Mouse (Mus musculus) embryonic facial prominence, embryonic 13.5 days (tissue): ENCODE measurements around the gene Gm2174. TPM values are rescaled to one million over a fixed set of nuclear protein-coding genes. Genes with fewer than 3 reads are reported as not detected.
A peak's percentile ranks its signal among the peaks of the same experiment; 100 is the strongest.

Experiments used
- ATAC-seq: fragments of 200-750 bp; cut with Nextera tagmentation; 2 replicates; pipeline ENCODE4 v1.8.0; 2017; ENCODE audit warnings: low read depth; ENCODE audit not compliant: insufficient number of reproducible peaks, insufficient read depth, low FRiP score, low TSS enrichment
- H3K27ac ChIP-seq: fragments of 300-500 bp; sonication (generic); 2 replicates; pipeline ENCODE4 v1.5.1; 2015; ENCODE audit warnings: moderate library complexity, mild to moderate bottlenecking, inconsistent platforms
- H3K27me3 ChIP-seq: fragments of 300-500 bp; sonication (generic); 2 replicates; pipeline ENCODE4 v1.6.1; 2015; ENCODE audit warnings: mild to moderate bottlenecking, inconsistent platforms
- H3K36me3 ChIP-seq: fragments of 300-500 bp; sonication (generic); 2 replicates; pipeline ENCODE4 v1.6.1; 2015; ENCODE audit warnings: mild to moderate bottlenecking, inconsistent platforms
- H3K4me1 ChIP-seq: fragments of 300-500 bp; sonication (generic); 2 replicates; pipeline ENCODE4 v1.6.1; 2015; ENCODE audit warnings: inconsistent platforms
- H3K4me2 ChIP-seq: fragments of 300-500 bp; sonication (generic); 2 replicates; pipeline ENCODE4 v1.6.1; 2015; ENCODE audit warnings: moderate library complexity, mild to moderate bottlenecking, inconsistent platforms
- H3K4me3 ChIP-seq: fragments of 300-500 bp; sonication (generic); 2 replicates; pipeline ENCODE4 v1.5.1; 2015; ENCODE audit warnings: mild to moderate bottlenecking, inconsistent platforms
- H3K9ac ChIP-seq: fragments of 300-500 bp; sonication (generic); 2 replicates; pipeline ENCODE4 v1.6.1; 2015; ENCODE audit warnings: mild to moderate bottlenecking, inconsistent platforms
- H3K9me3 ChIP-seq: fragments of 300-500 bp; sonication (generic); 2 replicates; pipeline ENCODE4 v1.6.1; 2016; ENCODE audit warnings: inconsistent platforms
- WGBS: fragments of 180-500 bp; shearing (Covaris S2); methylation state at CpG from one replicate; pipeline ENCODE4 v1.1.7; 2015; ENCODE audit warnings: mixed read lengths; 5-methylcytosine and 5-hydroxymethylcytosine counted together
- polyA plus RNA-seq: library from polyadenylated mRNA; unstranded; fragments of >200 nt; fragmentation: Nextera tagmentation; extraction: Ambion mirVana; gene quantifications from 2 replicates; pipeline ENCODE4 v1.2.1, GENCODE M21; 2015

Gene Gm2174
- 2.2 and 4.2 TPM in 2 replicates for polyA plus RNA-seq

DNA sequence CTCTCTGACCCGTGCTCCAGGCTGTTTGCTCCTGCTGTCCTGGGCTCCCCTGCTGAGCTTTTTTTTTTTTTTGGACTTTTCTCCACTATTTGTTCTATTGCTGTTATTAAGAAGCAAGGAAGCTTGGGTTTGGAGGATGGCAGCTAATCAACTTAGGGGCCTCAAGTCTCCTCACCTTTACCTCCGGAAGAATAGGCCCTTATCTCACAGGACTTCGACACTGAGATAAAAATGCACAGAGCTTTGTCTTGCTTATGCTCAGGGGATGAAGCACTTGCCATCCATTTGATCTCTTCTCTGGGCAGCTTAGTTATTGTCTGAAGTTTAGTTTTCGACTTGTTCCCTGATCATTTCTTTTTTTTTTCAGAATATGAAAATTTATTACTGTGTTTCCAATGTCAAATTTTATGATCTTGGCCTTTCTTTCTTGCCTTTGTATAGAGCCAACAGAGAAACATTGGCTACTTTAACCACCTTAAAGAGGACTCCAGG lies at the start of gene Gm2174:
Gene Gm2174, plus strand, starts transcription at position 442 of the 492 bp plus-strand sequence.
- no peak for ATAC-seq
- Histone ChIP-seq H3K9me3 (no peaks in the 10 kb centered on the region), H3K4me3 (no peak within 1 kb of the TSS), H3K4me1 (no peaks in the 10 kb centered on the region), H3K4me2 (no peak within 1 kb of the TSS), H3K9ac (no peak within 1 kb of the TSS), H3K27ac (no peak within 1 kb of the TSS), H3K36me3 (no peaks in the 10 kb centered on the region), H3K27me3 (no peaks in the 10 kb centered on the region)
- WGBS: 76% methylated on average over 4 of the region's 4 CpGs

DNA sequence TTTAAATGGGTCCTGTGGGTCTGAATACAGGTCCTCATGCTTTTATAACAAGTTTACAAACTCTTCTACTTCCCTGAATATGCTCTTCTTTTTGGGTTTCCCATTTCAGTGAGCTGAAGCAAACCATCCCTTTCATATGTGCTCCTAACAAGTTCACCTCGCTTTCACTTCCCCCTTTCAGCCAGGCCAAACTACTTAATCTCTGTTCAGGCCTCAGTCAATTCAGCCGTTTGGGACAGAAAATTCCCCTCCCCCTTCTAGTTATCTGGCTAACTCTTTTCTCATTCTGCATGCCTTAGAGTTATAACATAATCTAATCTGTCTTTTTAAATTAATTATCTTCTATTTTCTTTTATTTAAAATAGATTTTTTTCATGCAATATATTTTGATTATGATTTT lies 43.1 kb upstream of the Gm2174 start:
- H3K36me3 ChIP-seq: no peaks in the 10 kb centered on the region
- no peak for ATAC-seq
- H3K9ac ChIP-seq: no peak overlapping the region
- no peak overlapping the region for H3K4me2 ChIP-seq
- H3K27ac ChIP-seq: no peak overlapping the region
- no peaks in the 10 kb centered on the region for H3K9me3 ChIP-seq
- H3K27me3 ChIP-seq: no peaks in the 10 kb centered on the region
- H3K4me3 ChIP-seq: no peak overlapping the region
- WGBS: 28% methylated on average over 2 of the region's 2 CpGs
- H3K4me1 ChIP-seq: no peaks in the 10 kb centered on the region

DNA sequence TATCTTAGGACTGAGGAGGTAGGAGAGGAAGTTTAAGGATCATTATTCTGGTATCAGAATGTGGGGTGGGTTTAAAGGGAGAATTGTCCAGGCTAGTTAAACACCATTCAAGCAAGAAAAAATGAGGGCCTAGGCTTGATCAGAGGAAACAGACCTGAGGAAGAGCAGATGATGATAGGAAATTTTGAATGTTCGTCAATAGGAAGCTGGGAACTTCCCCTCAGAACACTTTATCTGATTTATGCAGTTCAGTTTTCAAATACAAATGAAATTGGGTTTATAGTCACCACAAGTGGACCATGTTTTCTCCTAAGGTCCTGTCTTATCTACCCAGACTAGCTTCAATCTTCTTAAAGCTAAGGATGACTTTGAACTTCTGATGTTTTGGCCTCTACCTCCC lies 42.3 kb upstream of the Gm2174 start:
- no peak overlapping the region for H3K9ac ChIP-seq
- H3K36me3 ChIP-seq: no peaks in the 10 kb centered on the region
- no peaks in the 10 kb centered on the region for H3K4me1 ChIP-seq
- no peak overlapping the region for H3K4me3 ChIP-seq
- no peaks in the 10 kb centered on the region for H3K9me3 ChIP-seq
- no peaks in the 10 kb centered on the region for H3K27me3 ChIP-seq
- no peak overlapping the region for H3K27ac ChIP-seq
- 54% methylated on average over 1 of the region's 1 CpGs for WGBS
- H3K4me2 ChIP-seq: no peak overlapping the region
- ATAC-seq: no peak

GRCm38 (mm10) chrX:56406128-56406527 lies 41.6 kb upstream of the Gm2174 start:
- no peaks in the 10 kb centered on the region for H3K4me1 ChIP-seq
- 54% methylated on average over 5 of the region's 5 CpGs for WGBS
- ATAC-seq: no peak
- no peaks in the 10 kb centered on the region for H3K9me3 ChIP-seq
- H3K36me3 ChIP-seq: no peaks in the 10 kb centered on the region
- no peak overlapping the region for H3K27ac ChIP-seq
- no peak overlapping the region for H3K4me3 ChIP-seq
- H3K9ac ChIP-seq: no peak overlapping the region
- H3K27me3 ChIP-seq: no peaks in the 10 kb centered on the region
- no peak overlapping the region for H3K4me2 ChIP-seq

DNA sequence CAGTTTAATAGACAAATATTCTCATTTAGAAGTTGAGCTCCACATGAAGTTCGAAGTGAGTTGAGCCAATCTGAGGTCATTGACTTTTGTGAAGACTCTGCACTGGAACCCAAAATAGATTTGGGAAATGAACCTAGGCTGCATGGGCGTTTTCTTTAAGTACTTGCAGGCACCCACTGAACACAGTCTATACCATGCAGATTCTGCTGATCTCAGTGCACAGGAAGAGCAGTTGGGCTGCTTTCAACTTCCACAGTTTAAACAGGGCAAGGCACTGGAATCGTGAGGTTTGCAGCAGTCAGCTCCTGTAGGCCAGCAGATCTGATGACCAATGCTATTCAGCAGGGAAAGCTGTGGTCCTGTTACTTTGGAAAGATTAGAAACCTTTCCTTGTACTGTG lies 31.5 kb upstream of the Gm2174 start:
- 64% methylated on average over 3 of the region's 3 CpGs for WGBS
- no peaks in the 10 kb centered on the region for H3K9me3 ChIP-seq
- no peak overlapping the region for H3K9ac ChIP-seq
- ATAC-seq: no peak
- no peaks in the 10 kb centered on the region for H3K36me3 ChIP-seq
- H3K4me2 ChIP-seq: no peak overlapping the region
- no peaks in the 10 kb centered on the region for H3K27me3 ChIP-seq
- H3K27ac ChIP-seq: no peak overlapping the region
- H3K4me1 ChIP-seq: no peaks in the 10 kb centered on the region
- no peak overlapping the region for H3K4me3 ChIP-seq

GRCm38 (mm10) chrX:56417541-56417940 lies 30.2 kb upstream of the Gm2174 start:
- H3K4me2 ChIP-seq: no peak overlapping the region
- ATAC-seq: no peak
- WGBS: 66% methylated on average over 4 of the region's 4 CpGs

DNA sequence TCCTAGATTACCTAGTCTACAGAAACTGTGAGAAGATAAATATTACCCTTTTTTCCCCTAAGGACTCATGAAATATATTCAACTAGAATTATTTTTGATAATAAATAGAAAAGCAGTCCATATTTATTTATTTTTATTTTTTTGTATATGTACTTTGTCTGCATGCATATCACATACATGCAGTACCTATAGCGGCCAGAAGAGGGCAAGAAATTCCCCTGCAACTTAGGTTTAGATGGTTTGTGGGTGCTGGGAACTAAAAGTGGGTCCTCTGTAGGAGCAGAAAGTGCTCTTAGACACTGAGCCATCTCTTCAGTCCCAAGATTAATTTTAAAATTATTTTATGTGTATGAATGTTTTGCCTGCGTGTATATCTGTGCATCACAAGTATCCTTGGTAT lies 17.2 kb upstream of the Gm2174 start:
- Histone ChIP-seq H3K4me2 (no peak overlapping the region), H3K9me3 (no peaks in the 10 kb centered on the region), H3K9ac (no peak overlapping the region), H3K36me3 (no peaks in the 10 kb centered on the region), H3K4me1 (no peaks in the 10 kb centered on the region), H3K27ac (no peak overlapping the region), H3K4me3 (no peak overlapping the region), H3K27me3 (no peaks in the 10 kb centered on the region)
- WGBS: 45% methylated on average over 2 of the region's 2 CpGs
- ATAC-seq: no peak

More at GRCm38 (mm10) chrX:56417541-56417940, 30.2 kb upstream of the Gm2174 start:
- Histone ChIP-seq H3K4me3 (no peak overlapping the region), H3K4me1 (no peaks in the 10 kb centered on the region), H3K9me3 (no peaks in the 10 kb centered on the region), H3K36me3 (no peaks in the 10 kb centered on the region), H3K27me3 (no peaks in the 10 kb centered on the region), H3K27ac (no peak overlapping the region), H3K9ac (no peak overlapping the region)

DNA sequence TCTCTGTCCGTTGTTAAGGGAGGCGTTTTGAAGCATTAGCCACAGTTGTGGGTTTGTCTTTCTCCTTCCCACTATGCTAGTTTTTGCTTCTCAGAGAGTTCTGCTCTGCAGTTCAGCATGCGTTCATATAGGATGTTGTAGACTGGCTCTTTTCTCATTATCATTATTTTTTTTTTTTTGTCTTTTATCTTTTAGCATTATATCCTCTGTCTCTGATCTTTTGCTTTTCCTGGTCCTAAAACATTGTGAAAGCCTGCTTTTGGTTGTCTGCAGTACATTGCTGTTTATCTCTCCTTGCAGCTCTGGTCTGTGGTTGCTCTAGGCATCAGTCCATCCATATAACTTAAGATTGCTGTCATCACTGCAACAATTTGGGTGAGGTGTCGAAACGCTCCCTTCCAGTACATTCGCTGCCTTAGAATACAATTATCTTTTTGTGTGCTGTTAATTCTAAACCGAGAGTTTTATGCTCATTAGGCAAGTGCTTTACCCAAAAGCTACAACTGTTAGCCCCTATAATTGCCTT lies 11.9 kb upstream of the Gm2174 start:
- H3K4me2 ChIP-seq: no peak overlapping the region
- 48% methylated on average over 7 of the region's 7 CpGs for WGBS
- no peaks in the 10 kb centered on the region for H3K4me1 ChIP-seq
- no peaks in the 10 kb centered on the region for H3K27me3 ChIP-seq
- H3K36me3 ChIP-seq: no peaks in the 10 kb centered on the region
- no peak for ATAC-seq
- no peak overlapping the region for H3K9ac ChIP-seq
- H3K9me3 ChIP-seq: no peaks in the 10 kb centered on the region
- no peak overlapping the region for H3K4me3 ChIP-seq
- no peak overlapping the region for H3K27ac ChIP-seq

- Histone ChIP-seq H3K9ac (no peak overlapping the region), H3K4me3 (no peak overlapping the region), H3K27ac (no peak overlapping the region), H3K36me3 (no peaks in the 10 kb centered on the region), H3K4me2 (no peak overlapping the region), H3K9me3 (no peaks in the 10 kb centered on the region), H3K27me3 (no peaks in the 10 kb centered on the region), H3K4me1 (no peaks in the 10 kb centered on the region)
- no peak for ATAC-seq
- WGBS: 80% methylated on average over 11 of the region's 11 CpGs
Measured at GRCm38 (mm10) chrX:56446487-56447428, 1.0 kb upstream of the Gm2174 start.

DNA sequence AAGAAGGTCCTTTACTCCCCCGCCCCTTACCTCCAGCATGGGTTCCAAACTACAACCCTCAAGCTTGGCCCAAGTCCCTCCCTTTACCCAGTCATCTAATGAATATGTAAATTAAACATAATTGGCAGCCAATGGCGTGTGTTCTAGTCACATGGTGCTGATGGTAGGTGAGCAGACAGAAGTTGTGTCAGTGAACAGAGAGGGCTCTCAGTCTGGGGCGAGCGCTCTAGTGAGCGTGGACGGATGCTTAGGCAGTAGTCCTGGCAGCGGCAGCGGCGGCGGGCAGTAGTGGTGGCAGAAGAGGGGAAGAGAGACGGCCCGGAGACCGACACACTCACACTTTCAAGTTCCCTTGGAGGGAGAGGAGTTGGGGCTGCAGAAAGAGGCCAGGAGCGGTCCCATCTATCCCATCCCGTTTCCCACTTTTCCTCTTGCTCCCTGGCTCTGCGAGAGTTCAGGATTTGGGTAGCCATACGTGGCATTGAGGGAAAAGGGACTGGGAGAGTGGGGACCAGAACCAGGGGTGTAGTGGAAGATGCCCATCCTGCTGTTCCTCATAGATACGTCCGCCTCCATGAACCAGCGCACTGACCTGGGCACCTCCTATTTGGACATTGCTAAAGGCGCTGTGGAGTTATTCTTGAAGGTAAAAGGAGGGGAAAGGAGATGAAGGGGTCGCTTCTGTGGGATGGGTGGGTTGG lies 7.1 kb downstream of the Gm2174 start, which contains the start of gene Ints6l:
Gene Ints6l, plus strand, starts transcription at position 187 of the 701 bp plus-strand sequence.
- Histone ChIP-seq H3K4me2 (peak within 1 kb of the TSS; percentile 59), H3K9me3 (no peaks in the 10 kb centered on the region), H3K27me3 (no peaks in the 10 kb centered on the region), H3K27ac (peak within 1 kb of the TSS; percentile 95), H3K4me3 (peak within 1 kb of the TSS; percentile 55), H3K36me3 (no peaks in the 10 kb centered on the region), H3K9ac (peak within 1 kb of the TSS; percentile 79), H3K4me1 (no peaks in the 10 kb centered on the region)
- 16% methylated on average over 22 of the region's 22 CpGs for WGBS
- peak; percentile 84 for ATAC-seq

DNA sequence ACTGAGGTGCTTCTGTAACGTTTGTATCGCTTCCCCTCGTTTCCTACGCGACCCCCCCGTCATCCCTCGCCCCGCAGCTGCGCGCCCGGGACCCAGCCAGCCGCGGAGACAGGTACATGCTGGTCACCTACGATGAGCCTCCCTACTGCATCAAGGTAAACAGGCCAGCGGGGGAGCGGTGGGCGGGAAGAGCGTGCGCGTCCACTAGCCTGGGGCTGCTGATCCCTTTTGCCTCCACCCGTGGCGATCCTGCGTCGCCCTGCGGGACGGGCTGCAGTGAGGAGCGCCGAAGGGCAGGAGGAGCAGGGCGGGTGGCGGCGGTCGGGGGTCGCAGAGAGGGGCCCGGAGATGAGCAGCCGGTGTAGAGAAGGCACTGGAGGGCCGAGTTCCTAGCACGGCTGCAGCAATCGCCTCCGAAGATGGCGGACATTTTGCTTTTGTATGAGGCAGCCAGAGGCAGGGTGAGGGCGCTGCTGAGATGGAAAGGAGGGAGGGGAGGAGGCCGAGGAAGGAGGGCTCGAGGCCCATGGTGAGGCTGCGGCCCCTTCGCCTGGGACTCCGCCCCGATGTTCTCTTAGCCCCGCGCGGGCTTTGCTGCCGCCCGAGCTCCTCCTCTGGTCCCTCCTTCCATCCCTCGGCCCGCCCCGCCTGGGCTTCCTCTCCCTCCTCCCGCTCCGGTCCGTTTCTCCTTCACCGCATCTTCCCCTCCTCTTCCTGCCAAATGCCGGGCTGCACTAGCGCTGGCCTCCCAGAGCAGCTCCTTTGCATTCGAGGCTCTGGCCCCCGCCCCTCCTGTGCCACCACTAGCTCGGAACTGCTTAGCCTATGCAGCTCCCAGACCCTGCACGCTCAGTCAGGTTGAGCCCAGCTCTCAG lies 7.8 kb downstream of the Gm2174 start:
- peak overlapping the region; percentile 95 for H3K27ac ChIP-seq
- 21% methylated on average over 53 of the region's 65 CpGs for WGBS
- H3K4me2 ChIP-seq: peak overlapping the region; percentile 59
- peak; percentile 95 for ATAC-seq
- no peaks in the 10 kb centered on the region for H3K4me1 ChIP-seq
- no peaks in the 10 kb centered on the region for H3K27me3 ChIP-seq
- H3K9me3 ChIP-seq: no peaks in the 10 kb centered on the region
- H3K9ac ChIP-seq: peak overlapping the region; percentile 79
- peak overlapping the region; percentile 55 for H3K4me3 ChIP-seq
- no peaks in the 10 kb centered on the region for H3K36me3 ChIP-seq
